Mouse (Mus musculus) kidney, embryonic 14.5 days (tissue): ENCODE measurements around the gene Znhit6. TPM values are rescaled to one million over a fixed set of nuclear protein-coding genes. Genes with fewer than 3 reads are reported as not detected.

ENCODE experiments used
- ATAC-seq: fragments of 200-750 bp; cut with Nextera tagmentation; 2 replicates; pipeline ENCODE4 v1.8.0; 2017; ENCODE audit warnings: moderate number of reproducible peaks, mild to moderate bottlenecking, moderate TSS enrichment, moderate library complexity; ENCODE audit not compliant: low FRiP score, low TSS enrichment
- H3K27ac ChIP-seq: fragments of 300-500 bp; sonication (generic); 2 replicates; pipeline ENCODE4 v1.5.1; 2014; ENCODE audit warnings: low read depth, mild to moderate bottlenecking, low read length, moderate library complexity, mixed read lengths
- H3K27me3 ChIP-seq: fragments of 300-500 bp; sonication (generic); 2 replicates; pipeline ENCODE4 v1.6.1; 2014; ENCODE audit warnings: mild to moderate bottlenecking, low read length; ENCODE audit not compliant: control insufficient read depth, insufficient read depth
- H3K36me3 ChIP-seq: fragments of 300-500 bp; sonication (generic); 2 replicates; pipeline ENCODE4 v1.6.1; 2014; ENCODE audit warnings: low read length, mixed read lengths; ENCODE audit not compliant: control insufficient read depth, insufficient read depth
- H3K4me1 ChIP-seq: fragments of 300-500 bp; sonication (generic); 2 replicates; pipeline ENCODE4 v1.6.1; 2014; ENCODE audit warnings: low read length, mixed read lengths; ENCODE audit not compliant: control insufficient read depth, insufficient read depth
- H3K4me2 ChIP-seq: fragments of 300-500 bp; sonication (generic); replicated peaks from 2 replicates; pipeline ENCODE4 v1.6.1; 2014; ENCODE audit warnings: low read depth, mild to moderate bottlenecking, low read length
- H3K4me3 ChIP-seq: fragments of 300-500 bp; sonication (generic); 2 replicates; pipeline ENCODE4 v1.5.1; 2014; ENCODE audit warnings: mild to moderate bottlenecking, low read length
- H3K9ac ChIP-seq: fragments of 300-500 bp; sonication (generic); 2 replicates; pipeline ENCODE4 v1.6.1; 2014; ENCODE audit warnings: low read depth, mild to moderate bottlenecking, low read length, moderate library complexity
- H3K9me3 ChIP-seq: fragments of 300-500 bp; sonication (generic); 2 replicates; pipeline ENCODE4 v1.6.1; 2016; ENCODE audit warnings: low read length; ENCODE audit not compliant: control insufficient read depth
- WGBS: fragments of 180-500 bp; shearing (Covaris S2); extraction: QIAGEN DNeasy Blood & Tissue Kit; methylation state at CpG from one replicate; pipeline ENCODE4 v1.1.7; 2014; 5-methylcytosine and 5-hydroxymethylcytosine counted together
- polyA plus RNA-seq: library from polyadenylated mRNA; unstranded; fragments of >200 nt; fragmentation: Nextera tagmentation; extraction: Ambion mirVana; gene quantifications from 2 replicates; pipeline ENCODE4 v1.2.1, GENCODE M21; 2014

The Znhit6 gene
- polyA plus RNA-seq, 1 experiment from 2014 or later = 36.2 TPM

GRCm38 (mm10) chr3:145614362-145615115 is 38.5 kb downstream of the Znhit6 start:
- Histone ChIP-seq H3K36me3 (no peaks in the 10 kb centered on the region), H3K4me3 (no peak overlapping the region), H3K27me3 (no peaks in the 10 kb centered on the region), H3K4me1 (peaks cover 14% of the 10 kb centered on the region), H3K9ac (no peak overlapping the region), H3K9me3 (no peaks in the 10 kb centered on the region), H3K27ac (peak overlapping the region; percentile 63), H3K4me2 (peak overlapping the region; percentile 15)
- peak; percentile 50 for ATAC-seq
- WGBS = 12% methylated on average over 17 of the region's 17 CpGs

- Histone ChIP-seq H3K4me3 (no peak overlapping the region), H3K9me3 (no peaks in the 10 kb centered on the region), H3K4me1 (peaks cover 14% of the 10 kb centered on the region), H3K36me3 (no peaks in the 10 kb centered on the region), H3K9ac (no peak overlapping the region), H3K4me2 (no peak overlapping the region), H3K27me3 (no peaks in the 10 kb centered on the region), H3K27ac (no peak overlapping the region)
- 67% methylated on average over 9 of the region's 9 CpGs for WGBS
- no peak for ATAC-seq
These were observed 42.3 kb downstream of the Znhit6 start for GRCm38 (mm10) chr3:145618299-145618698.

- Histone ChIP-seq H3K9ac (no peak overlapping the region), H3K4me2 (no peak overlapping the region), H3K9me3 (no peaks in the 10 kb centered on the region), H3K4me3 (no peak overlapping the region), H3K36me3 (no peaks in the 10 kb centered on the region), H3K27me3 (no peaks in the 10 kb centered on the region), H3K27ac (no peak overlapping the region), H3K4me1 (peaks cover 5% of the 10 kb centered on the region)
- WGBS = 86% methylated on average over 17 of the region's 17 CpGs
- no peak for ATAC-seq
These were observed 43.8 kb downstream of the Znhit6 start for GRCm38 (mm10) chr3:145619621-145620365.

- Histone ChIP-seq H3K27me3 (no peaks in the 10 kb centered on the region), H3K4me2 (no peak overlapping the region), H3K9me3 (no peaks in the 10 kb centered on the region), H3K36me3 (no peaks in the 10 kb centered on the region), H3K4me3 (no peak overlapping the region), H3K27ac (no peak overlapping the region), H3K4me1 (no peaks in the 10 kb centered on the region), H3K9ac (no peak overlapping the region)
- WGBS = 85% methylated on average over 4 of the region's 4 CpGs
- ATAC-seq = no peak
These were observed 45.2 kb downstream of the Znhit6 start for GRCm38 (mm10) chr3:145621209-145621608.

GRCm38 (mm10) chr3:145623047-145623446 is 47.0 kb downstream of the Znhit6 start:
- Histone ChIP-seq H3K4me2 (no peak overlapping the region), H3K36me3 (no peaks in the 10 kb centered on the region), H3K27ac (no peak overlapping the region), H3K27me3 (no peaks in the 10 kb centered on the region), H3K9me3 (no peaks in the 10 kb centered on the region), H3K4me3 (no peak overlapping the region), H3K4me1 (no peaks in the 10 kb centered on the region), H3K9ac (no peak overlapping the region)
- 83% methylated on average over 12 of the region's 12 CpGs for WGBS
- no peak for ATAC-seq

GRCm38 (mm10) chr3:145624786-145625185 is 48.8 kb downstream of the Znhit6 start:
- no peaks in the 10 kb centered on the region for H3K4me1 ChIP-seq
- H3K27me3 ChIP-seq = no peaks in the 10 kb centered on the region
- ATAC-seq = no peak
- no peaks in the 10 kb centered on the region for H3K36me3 ChIP-seq
- H3K9ac ChIP-seq = no peak overlapping the region
- no peak overlapping the region for H3K27ac ChIP-seq
- 92% methylated on average over 4 of the region's 4 CpGs for WGBS
- no peaks in the 10 kb centered on the region for H3K9me3 ChIP-seq
- no peak overlapping the region for H3K4me2 ChIP-seq
- H3K4me3 ChIP-seq = no peak overlapping the region

GRCm38 (mm10) chr3:145625546-145625945 is 49.5 kb downstream of the Znhit6 start:
- ATAC-seq = no peak
- H3K4me1 ChIP-seq = no peaks in the 10 kb centered on the region
- WGBS = 83% methylated on average over 9 of the region's 9 CpGs
- no peaks in the 10 kb centered on the region for H3K9me3 ChIP-seq
- H3K4me3 ChIP-seq = no peak overlapping the region
- no peak overlapping the region for H3K9ac ChIP-seq
- no peak overlapping the region for H3K27ac ChIP-seq
- no peaks in the 10 kb centered on the region for H3K36me3 ChIP-seq
- H3K4me2 ChIP-seq = no peak overlapping the region
- H3K27me3 ChIP-seq = no peaks in the 10 kb centered on the region

GRCm38 (mm10) chr3:145626063-145626462 is 50.1 kb downstream of the Znhit6 start:
- no peaks in the 10 kb centered on the region for H3K4me1 ChIP-seq
- H3K4me2 ChIP-seq = no peak overlapping the region
- no peaks in the 10 kb centered on the region for H3K9me3 ChIP-seq
- H3K9ac ChIP-seq = no peak overlapping the region
- no peak for ATAC-seq
- no peaks in the 10 kb centered on the region for H3K36me3 ChIP-seq
- H3K27ac ChIP-seq = no peak overlapping the region
- H3K27me3 ChIP-seq = no peaks in the 10 kb centered on the region
- 90% methylated on average over 1 of the region's 1 CpGs for WGBS
- H3K4me3 ChIP-seq = no peak overlapping the region

GRCm38 (mm10) chr3:145627830-145628229 is 51.8 kb downstream of the Znhit6 start:
- no peaks in the 10 kb centered on the region for H3K9me3 ChIP-seq
- no peaks in the 10 kb centered on the region for H3K27me3 ChIP-seq
- peaks cover 5% of the 10 kb centered on the region; the same call in 1 of the 2 replicates for H3K4me1 ChIP-seq
- no peak for ATAC-seq
- 86% methylated on average over 3 of the region's 3 CpGs for WGBS
- H3K4me3 ChIP-seq = no peak overlapping the region
- no peaks in the 10 kb centered on the region for H3K36me3 ChIP-seq
- no peak overlapping the region for H3K9ac ChIP-seq
- H3K4me2 ChIP-seq = no peak overlapping the region
- H3K27ac ChIP-seq = no peak overlapping the region
